Mouse (Mus musculus): ENCODE data around the gene Hdgfl2.
"Not testable (repeated sequence)": the region's sequence is repeated elsewhere in the genome, so short reads cannot be mapped to it uniquely, and the experiment has no call there.

The Hdgfl2 gene

DNA sequence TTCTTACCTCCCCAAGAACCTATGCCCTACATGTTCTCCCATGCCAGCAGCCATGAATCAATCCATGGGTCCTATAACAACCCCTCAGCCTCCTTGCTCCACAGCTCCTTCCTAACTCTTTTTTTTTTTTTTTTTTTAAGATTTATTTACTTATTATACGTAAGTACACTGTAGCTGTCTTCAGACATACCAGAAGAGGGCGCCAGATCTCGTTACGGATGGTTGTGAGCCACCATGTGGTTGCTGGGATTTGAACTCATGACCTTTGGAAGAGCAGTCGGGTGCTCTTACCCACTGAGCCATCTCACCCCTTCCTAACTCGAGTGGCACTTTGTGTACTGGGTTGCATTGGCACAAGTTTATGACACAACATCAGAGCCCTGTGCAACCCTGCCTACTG is 13.7 kb upstream of the Hdgfl2 start:
- not testable (repeated sequence) for DNase-seq

DNA sequence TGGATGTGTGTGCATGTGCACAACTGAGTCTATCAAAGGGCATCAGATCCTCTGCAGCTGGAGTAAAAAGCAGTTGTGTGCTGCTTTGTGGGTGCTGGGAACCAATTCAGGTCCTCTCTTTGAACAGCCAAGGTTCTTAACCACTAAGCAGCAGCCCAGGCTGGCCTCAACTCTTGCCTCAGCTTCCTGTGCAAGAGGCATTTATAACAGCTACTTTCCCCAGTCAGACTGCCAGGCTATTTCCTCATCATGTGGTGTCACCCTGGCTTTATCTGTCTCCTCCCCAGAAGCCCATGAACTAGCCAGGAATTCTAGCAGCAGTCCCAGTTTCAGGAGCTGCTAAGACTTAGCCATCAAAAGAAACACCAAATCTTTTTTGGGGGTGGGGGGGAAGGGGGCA is 13.0 kb upstream of the Hdgfl2 start:
- no peak for DNase-seq

DNA sequence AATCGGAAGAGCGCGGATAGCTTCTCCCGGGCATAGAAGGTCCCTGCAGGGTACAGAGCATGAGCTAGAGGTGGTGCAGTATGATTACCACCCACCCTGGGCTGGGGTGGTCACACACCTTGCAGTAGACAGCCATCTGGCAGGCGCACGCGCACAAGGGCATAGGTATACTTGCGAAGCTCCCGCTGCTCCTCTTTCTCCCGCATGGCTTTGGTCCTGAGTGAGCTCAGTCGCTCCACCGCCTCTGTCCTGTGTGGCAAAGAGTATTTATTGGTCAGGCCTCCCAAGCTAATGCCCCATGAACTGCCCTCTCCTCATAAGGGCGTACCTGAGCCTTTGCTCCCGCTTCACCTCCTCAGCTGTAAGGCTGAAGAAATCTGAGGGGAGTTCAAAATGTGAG is 10.4 kb upstream of the Hdgfl2 start:
- no peak for DNase-seq

DNA sequence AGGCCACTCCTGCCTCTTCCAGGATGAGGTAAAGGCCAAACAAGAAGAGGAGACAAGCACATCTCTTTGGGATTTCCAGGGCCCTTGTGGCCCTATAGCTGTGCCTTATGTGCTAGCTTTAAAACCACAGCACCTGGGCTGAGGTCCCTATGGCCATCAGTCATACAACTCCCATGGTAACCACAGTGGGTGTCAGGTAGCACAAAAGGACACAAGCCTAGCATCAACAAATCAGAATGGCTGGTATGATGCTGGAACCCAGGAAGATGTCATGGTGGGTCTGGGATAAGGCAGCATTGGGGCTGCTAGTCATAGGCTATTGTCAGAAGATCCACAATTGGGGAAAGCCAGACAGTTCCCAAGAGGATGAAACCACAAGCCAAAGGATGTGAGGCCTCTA is 8.3 kb upstream of the Hdgfl2 start:
- no peak for DNase-seq

DNA sequence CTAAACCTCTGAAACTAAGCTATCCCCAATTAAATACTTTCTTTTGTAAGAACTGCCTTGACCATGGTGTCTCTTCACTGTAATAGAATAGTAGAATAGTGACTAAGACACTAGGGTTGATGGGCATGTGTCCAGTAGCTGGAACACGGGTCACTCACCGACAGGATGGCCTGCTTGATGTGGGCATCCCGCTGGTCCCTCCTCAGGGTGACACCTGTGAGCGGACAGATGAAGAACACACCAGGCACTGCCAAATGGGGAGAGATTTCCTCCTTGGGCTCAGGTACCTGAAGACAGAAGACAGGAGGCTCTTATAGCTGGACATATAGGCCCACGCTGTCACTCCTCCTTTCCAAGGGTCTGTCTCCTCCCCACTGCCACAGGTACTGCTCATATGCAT is 7.2 kb upstream of the Hdgfl2 start:
- DNase-seq: no peak

DNA sequence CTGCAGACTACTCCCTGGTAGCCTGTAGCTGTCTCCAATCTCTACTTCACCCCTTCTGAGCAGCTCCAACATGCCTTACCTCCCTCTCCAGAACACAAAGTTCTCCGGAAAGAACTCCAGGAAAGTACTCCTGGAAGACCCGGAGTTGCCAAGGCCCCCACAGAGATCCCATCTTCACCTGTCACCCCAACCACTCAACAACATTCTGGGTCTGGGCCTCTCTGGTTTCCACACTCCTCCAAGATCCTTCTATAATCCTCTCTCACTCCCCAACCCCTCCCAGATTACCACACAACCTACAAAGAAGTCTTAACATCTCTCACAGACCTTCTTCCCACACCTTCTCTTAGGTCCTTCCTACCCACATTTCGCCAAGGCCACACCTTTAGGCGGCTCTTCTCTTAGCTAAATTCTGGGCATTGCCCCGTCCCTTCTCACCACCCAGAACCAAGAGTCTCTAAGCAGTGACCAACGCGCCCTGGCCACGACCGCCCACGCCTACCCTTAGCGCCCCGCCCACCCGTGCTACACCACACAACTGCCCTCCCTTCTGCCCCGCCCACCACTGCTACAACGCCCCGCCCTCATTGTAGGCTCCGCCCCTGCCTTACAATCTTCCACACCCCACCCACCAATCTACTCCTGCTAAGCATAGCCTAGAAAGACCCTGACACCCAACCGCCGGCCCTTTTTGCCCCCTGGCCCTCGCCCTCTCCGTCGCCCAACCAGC is 5.2 kb upstream of the Hdgfl2 start:
- DNase-seq: peak; percentile 83

DNA sequence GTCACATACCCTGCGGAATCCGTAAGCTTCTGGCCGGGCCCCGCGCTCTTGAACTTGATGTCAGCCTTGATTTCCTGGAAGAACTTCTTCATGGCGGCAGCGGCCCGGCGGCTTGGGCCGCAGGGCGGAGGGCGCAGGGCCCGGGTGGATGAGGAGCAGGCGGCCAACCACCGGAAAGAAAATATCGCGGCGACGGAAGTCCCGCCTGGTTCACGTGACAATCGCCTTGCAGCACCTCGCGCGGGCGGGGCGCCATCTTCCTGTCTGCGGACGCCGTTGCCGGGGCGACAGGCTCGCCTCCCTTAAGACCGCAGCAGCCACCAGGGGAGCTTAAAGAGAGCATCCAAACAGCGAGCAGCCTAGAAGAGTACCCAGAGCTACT is 4.6 kb upstream of the Hdgfl2 start, which contains the start of gene Ubxn6:
Ubxn6 (minus strand) TSS at position 202 of the 382 bp plus-strand sequence.
- peak; percentile 96 for DNase-seq

DNA sequence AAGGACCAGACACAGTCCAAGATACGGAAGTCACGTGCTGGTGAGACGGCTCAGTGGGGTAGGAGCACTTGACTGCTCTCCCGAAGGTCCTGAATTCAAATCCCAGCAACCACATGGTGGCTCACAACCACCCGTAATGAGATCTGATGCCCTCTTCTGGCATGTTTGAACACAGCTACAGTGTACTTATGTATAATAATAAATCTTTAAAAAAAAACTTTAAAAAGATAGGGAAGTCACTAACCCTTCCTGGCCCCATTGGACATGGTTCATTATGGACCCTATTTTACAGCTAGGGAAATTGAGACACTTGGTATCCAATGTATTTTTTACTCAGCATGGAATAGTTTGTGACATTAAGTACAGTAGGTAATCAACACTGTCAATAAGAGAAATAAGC is 1.9 kb upstream of the Hdgfl2 start:
- no peak for DNase-seq

DNA sequence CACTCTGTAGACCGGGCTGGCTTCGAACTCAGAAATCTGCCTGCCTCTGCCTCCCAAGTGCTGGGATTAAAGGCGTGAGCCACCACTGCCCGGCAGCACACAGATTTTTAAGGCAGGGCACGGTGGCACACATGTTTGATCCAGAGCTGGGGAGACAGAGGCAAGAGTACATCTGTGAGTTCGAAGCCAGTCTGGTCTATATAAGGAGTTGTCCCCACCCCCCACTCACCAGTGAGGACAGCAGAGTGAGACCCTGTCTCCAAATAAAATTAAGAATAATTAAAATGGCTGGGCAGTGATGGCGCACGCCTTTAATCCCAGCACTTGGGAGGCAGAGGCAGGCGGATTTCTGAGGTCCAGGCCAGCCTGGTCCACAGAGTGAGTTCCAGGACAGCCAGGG is 1.1 kb upstream of the Hdgfl2 start:
- peak; percentile 52 for DNase-seq

DNA sequence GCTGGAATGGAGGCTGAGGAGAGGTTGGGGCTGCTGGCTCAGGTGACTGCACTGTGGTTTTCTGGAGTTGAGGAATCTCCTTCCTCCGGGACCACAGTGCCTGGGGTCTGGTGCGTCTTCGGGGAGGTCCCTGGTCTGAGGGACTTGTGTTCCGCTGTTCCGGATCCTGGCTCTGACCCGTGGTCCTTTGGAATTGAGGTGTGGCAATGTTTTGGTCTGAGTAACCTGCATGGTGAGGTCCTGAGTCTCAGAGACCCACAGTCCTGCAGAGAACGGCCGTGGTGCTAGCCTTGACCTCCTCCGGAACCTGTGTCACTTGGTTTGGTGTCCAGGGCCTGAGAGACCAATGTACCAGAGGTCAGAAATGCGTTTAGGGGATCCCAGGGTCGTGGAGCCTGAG is 487 bp downstream of the Hdgfl2 start:
- DNase-seq: peak; percentile 45

DNA sequence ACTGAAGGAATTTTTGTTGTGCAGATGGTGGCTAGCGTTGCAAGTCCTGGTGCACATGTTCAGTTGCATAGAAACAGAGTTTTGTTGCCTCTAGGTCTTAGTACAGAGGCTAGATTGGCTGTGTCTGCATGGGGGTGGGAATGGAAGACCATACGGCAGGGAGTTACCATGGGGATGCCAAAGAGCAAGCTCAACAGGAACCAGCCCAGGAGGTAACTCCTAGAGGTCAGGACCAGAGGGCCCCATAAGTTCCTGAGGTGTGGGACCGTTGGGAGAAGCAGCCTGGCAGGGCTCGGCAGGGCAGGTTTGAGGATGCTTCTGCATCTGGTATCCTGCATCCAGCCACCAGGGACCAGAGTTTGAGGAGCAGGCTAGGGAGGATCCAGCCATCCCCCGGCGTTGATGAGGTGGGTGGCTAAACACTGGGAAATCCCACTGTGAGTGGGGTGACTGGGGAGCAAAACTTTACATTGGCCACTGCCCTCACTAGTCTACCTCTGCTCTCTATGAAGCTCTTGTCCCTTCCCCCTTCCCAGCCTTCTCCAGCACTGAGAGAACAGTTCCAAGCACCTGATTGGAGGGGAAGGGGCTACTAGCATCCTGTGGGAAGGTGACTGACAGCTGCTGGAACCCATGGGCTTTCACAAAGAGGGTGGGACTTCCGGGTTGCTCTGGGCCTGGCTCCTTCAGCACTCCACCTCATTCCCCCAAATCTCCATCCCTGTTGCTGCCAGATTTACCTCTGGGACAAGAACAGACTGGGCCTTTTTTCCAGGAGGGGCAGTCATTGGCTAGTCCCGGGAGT is 1.5 kb downstream of the Hdgfl2 start:
- DNase-seq: no peak

DNA sequence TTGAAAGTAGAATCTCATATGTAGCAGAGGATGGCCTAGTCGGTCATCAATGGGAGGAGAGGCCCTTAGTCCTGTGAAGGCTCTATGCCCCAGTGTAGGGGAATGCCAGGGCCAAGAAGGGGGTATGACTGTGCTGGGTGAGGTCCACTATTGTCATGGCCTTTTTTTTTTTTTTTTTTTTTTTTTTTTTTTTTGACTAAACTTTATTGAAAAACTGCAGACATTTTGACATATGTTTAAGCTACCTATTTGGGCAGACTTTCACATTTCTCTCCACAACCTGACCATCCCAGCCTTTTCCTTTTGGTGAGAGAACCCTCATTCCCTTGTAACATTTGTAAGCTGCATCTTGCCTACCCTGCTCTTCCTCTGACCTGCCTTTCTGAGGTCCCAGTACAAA is 12.9 kb downstream of the Hdgfl2 start:
- no peak for DNase-seq

DNA sequence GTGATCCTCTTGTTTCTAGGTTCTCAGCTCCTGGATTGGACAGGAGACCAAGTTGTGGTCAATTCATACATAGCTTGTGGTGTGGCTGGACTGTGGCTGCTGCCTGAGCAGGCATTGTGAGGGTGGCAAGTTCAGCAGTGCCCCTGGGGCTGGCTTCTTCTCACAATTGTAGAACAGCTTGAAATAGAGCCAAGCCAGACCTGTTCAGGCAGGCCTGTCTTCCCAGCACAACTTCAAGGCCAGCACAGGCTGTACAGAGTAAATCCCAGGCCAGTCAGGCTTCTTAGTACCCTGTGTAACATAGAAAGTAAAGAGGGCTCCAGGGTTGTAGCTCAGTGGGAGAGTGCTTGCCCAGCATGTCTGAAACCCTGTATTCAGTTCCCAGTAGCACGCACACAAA is 13.4 kb downstream of the Hdgfl2 start:
- no peak for DNase-seq

DNA sequence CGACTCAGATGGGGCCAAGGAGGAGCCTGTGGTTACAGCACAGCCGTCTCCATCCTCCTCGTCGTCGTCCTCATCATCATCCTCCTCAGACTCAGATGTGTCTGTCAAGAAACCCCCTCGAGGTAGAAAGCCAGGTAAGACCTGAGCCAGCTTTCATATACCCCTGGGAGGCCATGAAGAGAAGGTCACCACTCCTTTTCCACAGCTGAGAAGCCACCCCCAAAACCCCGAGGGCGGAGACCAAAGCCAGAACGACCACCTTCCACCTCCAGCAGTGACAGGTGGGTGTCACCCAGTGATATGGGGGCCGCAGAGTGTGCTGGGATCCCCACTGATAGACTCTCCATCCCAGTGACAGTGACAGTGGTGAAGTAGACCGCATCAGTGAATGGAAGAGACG is 17.4 kb downstream of the Hdgfl2 start:
- no peak for DNase-seq

DNA sequence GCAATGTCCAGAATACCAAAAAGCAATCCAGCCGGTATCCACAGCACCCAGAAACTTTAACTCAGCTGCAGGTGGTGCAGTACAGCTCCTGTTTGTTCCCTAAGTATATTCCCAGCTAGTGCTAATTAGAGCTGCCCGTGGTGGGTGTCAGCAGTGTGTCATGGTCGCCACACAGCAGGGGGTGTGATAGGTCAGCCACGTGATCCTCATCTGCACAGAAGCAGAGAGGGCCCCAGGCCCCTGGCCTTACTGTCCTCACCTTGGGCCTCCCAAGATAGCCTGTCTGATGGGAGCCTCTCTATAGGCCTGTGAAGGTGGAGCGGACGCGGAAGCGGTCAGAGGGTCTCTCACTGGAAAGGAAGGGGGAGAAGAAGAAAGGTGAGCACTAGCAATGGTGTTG is 18.7 kb downstream of the Hdgfl2 start:
- no peak for DNase-seq

DNA sequence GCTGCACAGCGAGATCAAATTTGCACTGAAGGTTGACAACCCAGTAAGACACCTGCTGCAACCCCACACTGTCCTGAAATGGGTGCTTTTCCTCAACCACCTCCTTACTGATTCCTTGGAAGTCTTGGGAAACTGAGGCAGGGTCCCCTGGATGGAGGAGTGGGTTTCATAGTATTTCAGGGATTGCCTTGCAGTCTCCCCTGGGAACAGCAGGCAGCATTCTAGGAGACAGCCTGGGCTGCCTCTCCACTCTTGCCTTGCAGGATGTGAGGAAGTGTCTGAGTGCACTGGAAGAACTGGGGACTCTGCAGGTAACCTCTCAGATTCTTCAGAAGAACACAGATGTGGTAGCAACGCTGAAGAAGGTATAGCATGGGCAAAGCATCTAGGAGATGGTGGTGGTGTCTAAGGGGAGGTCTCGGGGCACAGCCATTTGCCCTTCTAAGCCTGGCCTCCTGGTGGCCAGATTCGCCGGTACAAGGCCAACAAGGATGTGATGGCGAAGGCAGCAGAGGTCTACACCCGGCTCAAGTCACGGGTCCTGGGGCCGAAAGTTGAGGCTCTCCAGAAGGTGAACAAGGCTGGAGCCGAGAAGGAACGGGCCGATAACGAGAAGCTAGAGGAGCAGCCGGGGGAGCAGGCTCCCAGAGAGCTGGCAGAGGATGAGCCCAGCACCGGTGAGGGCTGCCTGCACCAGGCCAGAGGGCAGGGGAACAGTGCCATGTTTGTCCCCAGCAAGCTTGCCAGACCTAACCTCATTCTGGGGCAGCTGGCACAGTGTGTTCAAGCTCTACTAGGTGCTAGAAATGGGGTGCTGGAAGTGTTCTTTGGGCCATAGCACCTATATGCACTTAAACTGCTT is 19.5 kb downstream of the Hdgfl2 start:
- no peak for DNase-seq

DNA sequence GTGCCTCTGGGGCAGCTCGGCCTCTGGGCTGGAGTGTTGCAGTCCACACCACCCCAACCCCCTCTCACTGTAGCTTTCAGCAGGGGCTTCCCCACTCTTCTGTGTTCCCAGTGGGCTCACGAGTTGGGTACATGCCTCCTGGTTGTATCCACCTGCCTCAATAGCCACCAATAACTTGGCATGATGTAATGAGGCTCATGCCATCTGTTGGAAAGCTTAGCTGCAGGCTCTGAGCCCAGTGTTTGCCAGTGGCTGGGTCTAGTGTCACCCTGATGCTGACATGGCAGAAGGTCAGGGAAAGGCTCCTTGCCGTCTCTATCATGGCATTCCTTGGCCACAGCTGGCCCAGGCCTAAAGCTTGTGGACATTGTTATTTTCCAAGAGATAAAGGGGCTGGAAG is 21.4 kb downstream of the Hdgfl2 start:
- no peak for DNase-seq

DNA sequence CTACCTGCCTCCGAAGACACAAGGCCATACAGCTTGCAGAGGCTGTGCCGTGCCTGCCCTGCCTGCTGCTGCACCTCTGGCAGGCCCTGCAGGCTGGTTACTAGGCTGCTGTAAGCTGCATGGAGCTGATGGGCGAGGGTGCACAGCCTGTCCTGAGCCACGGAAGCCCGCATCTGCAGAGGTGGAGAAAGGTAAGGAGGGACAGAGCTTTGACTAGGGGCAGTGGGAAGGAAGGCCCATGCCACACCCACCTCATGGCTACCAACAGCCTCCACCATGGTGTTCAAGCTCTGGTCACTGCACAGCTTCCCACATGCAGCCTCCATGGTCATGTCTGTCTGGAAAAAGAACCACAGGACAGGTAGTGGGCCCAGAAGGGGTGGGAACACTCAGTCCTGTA is 22.7 kb downstream of the Hdgfl2 start:
- no peak for DNase-seq

DNA sequence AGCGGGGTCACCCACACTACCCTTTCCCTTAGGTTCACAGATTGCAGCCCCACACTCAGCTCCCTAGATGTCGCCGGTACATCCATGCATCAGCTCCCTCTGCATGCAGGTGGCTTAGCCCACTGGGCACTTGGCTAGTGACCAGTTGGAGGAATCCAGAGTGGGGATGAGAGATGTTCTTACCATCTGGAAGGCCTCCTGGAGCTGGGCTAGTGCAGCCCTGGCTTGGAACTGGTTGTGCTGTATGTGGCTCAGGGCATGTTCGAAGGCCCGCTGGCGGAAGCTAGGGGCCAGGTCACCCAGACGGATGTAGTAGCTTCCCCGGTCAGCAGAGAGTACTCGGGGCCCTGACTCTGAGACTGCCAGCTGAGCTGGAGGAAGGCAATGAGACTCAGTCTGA is 23.5 kb downstream of the Hdgfl2 start:
- DNase-seq: no peak

DNA sequence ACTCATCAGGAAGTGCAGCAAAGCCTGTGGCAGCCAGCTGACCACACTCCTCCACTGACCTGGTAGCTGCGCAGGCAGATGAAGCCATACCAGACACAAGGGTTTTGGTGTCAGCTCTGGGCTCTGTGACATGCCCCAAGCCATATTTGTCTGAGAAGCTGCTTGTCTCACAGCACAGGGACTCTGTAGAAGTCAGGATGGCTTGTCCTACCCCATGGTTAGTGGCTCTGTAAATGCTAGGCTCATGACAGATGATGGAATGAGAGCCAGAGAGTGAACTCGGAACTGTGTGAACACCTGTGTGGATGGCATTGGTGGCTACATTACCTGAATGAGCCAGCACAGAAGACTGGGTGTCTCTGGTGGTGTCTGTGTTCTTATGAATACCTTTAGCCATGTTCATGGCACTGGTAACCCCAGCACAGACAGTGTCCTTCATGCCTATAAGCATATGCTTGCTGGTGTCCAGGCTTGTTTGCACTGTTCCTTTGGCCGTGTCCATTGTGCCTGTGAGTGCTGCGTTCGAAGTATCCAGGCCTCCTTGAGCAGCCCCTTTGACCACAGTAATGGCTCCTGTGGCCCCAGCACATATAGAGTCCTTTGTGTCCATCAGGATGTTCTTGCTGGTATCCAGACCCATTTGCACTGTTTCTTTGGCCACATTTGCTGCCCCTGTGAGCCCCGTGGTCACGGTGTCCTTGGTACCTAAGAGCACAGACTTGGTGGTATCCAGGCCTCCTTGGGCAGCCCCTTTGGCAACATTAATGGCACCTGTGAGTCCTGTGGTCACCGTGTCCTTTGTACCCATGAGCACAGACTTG is 24.2 kb downstream of the Hdgfl2 start:
- DNase-seq: no peak

DNA sequence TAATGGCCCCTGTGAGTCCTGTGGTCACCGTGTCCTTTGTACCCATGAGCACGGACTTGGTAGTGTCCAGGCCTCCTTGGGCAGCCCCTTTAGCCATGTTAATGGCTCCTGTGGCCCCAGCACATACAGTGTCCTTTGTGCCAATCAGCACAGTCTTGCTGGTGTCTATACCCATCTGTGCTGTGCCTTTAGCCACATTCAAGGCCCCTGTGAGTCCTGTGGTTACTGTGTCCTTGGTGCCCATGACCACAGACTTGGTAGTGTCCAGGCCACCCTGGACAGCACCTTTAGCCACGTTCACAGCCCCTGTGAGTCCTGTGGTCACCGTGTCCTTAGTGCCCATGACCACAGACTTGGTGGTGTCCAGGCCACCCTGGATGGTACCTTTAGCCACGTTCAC is 25.4 kb downstream of the Hdgfl2 start:
- not testable (repeated sequence) for DNase-seq

DNA sequence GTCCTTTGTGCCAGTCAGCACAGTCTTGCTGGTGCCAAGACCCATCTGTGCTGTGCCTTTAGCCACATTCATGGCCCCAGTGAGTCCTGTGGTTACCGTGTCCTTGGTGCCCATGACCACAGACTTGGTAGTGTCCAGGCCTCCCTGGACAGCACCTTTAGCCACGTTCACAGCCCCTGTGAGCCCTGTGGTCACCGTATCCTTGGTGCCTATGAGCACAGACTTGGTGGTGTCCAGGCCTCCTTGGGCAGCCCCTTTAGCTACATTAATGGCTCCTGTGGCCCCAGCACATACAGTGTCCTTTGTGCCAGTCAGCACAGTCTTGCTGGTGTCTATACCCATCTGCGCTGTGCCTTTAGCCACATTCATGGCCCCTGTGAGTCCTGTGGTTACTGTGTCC is 27.0 kb downstream of the Hdgfl2 start:
- not testable (repeated sequence) for DNase-seq

DNA sequence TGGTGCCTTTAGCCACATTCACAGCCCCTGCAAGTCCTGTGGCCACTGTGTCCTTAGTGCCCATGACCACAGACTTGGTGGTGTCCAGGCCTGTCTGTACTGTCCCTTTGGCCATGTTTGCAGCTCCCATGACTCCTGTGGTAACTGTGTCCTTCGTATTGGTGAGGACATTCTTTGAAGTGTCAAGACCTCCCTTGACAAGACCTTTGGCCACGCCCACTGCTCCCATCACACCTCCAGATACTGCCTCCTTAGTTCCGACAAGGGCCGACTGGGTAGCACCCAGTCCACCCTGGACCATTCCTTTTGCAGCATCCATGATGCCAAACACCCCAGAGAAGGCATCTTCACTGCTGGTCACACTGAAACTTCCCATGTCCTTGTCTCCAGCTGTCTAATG is 27.5 kb downstream of the Hdgfl2 start:
- DNase-seq: no peak

Measured in kidney, adult 11 months (tissue).